Mouse (Mus musculus) liver, embryonic 14.5 days (tissue): ENCODE measurements around the gene Ccdc186.

ENCODE experiments used
- CTCF ChIP-seq: IDR thresholded peaks from 2 replicates; pipeline ENCODE4 v1.5.1; 2016; ENCODE audit warnings: antibody characterized with exemption, low read depth, control low read depth
- EP300 ChIP-seq: IDR thresholded peaks from 2 replicates; pipeline ENCODE4 v1.6.1; 2016; ENCODE audit warnings: antibody characterized with exemption, low read depth

DNA sequence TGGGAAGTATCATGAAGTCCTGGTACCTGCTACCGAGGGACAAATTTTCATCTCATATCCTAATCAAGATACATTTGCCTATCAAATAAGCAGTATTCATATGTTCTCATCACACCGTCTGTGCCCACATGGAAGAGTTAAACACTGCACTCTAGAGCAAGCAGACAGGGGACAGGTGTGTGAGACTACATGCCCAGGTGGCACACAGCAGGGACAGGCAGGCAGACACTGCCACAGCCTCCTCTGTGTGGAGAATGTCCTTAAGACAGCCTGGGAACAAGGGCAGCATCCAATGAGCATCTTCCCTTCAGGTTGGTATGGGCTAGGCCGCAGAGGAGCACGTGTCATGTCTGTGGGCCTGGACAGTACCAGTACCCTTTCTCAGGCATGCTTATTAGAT, 59.3 kb downstream of the Ccdc186 start:
- no peak for TF ChIP-seq CTCF
- no peak for TF ChIP-seq EP300
